Mouse (Mus musculus): ENCODE results near the gene Bcl2l1.

Bcl2l1 gene

GRCm38 (mm10) chr2:152823770-152824169 lies 7.8 kb downstream of the Bcl2l1 start:
- DNase-seq = no peak

GRCm38 (mm10) chr2:152821566-152821965 lies 10.0 kb downstream of the Bcl2l1 start:
- no peak for DNase-seq

DNA sequence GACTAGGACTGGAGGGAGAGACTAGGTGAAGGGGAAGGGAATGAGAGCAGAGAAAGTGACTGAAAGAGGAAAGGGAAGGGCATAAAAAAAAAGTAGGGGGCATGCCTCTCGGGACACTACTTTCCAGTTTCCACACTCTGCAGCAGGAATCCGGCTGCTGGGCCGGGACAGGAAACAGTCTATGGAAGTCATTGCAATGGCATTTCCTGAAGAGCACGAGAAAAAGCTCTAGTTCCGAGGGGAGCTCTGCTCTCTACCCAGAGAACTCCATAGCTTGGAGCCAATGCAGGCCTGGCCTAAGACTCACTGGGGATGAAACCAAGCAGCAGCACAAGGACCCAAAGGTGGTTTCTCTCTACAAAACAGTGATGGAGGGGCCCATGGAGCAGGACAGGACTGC lies 10.5 kb downstream of the Bcl2l1 start:
- DNase-seq = peak; percentile 61

DNA sequence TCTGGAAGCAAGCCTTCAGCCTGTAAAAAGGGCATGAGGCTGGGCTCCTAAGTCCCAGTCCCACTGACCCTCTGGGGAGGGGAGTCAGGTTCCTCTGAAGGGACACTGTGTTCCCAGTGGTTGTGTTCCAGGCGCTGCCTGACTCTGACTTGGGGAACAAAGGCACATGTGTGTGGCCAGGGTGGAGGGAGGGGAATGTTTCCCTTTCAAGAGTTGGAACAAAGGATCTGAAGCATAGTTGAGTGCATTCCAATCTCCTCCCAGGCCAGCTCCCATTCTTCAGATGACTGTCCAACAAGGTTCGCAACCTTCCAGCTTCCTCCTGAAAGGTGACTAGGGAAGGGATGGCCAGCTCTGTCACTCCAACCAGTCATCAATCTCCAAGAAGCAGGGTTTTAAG lies 11.2 kb downstream of the Bcl2l1 start:
- peak; percentile 70 for DNase-seq

GRCm38 (mm10) chr2:152819926-152820325 lies 11.6 kb downstream of the Bcl2l1 start:
- DNase-seq = peak; percentile 53

DNA sequence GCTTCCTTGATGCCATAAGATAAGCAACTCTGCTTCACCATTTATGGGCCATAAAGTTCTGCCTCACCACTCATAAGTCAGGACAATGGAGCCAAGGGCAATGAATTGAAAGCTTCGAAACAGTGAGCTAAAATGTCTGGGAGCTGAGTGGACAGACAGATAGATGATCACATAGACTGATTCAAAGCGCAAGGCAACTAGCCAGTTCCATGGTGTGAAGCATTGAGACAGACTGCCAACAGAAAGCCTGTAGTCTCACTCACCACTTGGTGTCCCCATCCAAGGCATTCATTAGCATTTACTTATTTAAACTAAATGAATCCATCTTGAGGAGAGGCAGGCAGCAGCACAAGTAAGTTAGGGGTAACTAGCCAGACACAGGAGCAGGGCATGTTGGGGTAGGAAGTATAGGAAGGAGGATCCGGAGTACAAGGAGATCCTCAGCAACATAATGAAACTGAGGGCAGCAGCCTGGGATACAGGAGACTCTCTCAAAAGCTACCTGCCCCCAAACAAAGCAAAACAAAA lies 12.4 kb downstream of the Bcl2l1 start:
- DNase-seq = peak; percentile 11

- peak; percentile 54 for DNase-seq
Measured at GRCm38 (mm10) chr2:152818679-152819078, 12.8 kb downstream of the Bcl2l1 start.

DNA sequence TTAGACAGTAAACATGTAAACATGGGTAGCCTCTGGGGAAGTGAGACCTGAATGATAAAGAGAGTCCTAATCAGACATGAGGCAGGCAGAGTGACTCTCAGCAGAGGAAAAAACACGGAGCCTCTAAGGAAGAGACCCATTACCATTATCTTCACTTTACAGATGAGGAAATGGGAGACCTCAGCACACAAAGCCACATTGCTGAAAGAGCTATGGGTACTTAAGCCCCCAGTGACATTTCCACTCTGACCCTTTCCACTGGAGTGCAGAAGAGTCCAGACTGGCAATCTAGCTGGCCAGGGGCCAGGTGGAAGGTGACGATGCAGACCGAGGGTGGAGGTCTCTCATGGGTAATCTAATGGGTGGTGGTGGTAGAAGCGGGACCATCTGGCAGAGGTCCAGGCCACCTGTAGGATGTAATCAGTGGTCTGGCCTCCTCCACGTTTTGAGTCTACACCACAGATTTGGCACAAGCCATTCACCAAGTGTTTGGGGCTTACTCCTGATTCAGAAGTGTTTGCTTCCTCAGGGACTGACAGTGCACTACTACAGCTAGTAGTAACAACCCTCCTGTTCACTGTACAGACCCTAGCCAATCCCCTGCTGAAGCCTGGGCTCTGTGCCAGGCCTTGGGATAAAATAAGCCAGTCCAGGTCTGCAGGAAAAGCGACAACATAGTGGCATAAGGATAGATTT lies 13.8 kb downstream of the Bcl2l1 start:
- peak; percentile 60 for DNase-seq

GRCm38 (mm10) chr2:152816657-152817348 lies 14.7 kb downstream of the Bcl2l1 start:
- peak; percentile 37 for DNase-seq

- peak; percentile 78 for DNase-seq
Measured at GRCm38 (mm10) chr2:152815879-152816656, 15.5 kb downstream of the Bcl2l1 start.

DNA sequence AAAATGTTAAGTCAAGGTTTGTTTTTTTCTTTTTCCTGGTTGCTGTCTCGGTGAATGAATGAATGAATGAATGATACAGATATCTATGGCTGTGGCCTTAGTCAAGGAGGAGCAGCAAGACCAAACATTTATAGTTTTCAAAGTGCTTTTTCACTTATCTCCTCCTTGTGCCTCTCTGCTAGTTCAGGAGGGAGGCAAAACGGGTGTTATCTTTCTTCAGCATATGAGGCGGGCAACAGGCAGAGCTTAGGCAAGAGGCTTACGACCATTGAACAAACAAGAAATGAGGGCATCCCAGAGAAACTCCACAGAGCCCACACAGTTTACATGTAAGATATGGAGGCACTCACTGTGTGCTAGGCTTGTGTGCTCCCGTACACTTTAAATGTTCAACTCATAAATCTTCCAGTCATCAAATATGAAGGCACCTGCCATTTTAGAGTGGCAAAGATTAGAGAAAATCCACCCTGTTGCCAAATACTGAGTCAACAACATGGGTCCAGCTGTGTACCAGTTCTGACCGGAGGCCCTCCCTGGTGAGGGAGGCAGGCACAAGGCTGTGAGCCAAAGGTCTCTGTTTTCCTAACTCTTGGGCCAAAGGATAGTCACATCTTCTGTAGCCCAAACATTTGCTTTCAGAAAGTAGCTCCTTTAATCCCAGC lies 17.2 kb downstream of the Bcl2l1 start:
- peak; percentile 62 for DNase-seq

GRCm38 (mm10) chr2:152813232-152813631 lies 18.3 kb downstream of the Bcl2l1 start:
- no peak for DNase-seq

DNA sequence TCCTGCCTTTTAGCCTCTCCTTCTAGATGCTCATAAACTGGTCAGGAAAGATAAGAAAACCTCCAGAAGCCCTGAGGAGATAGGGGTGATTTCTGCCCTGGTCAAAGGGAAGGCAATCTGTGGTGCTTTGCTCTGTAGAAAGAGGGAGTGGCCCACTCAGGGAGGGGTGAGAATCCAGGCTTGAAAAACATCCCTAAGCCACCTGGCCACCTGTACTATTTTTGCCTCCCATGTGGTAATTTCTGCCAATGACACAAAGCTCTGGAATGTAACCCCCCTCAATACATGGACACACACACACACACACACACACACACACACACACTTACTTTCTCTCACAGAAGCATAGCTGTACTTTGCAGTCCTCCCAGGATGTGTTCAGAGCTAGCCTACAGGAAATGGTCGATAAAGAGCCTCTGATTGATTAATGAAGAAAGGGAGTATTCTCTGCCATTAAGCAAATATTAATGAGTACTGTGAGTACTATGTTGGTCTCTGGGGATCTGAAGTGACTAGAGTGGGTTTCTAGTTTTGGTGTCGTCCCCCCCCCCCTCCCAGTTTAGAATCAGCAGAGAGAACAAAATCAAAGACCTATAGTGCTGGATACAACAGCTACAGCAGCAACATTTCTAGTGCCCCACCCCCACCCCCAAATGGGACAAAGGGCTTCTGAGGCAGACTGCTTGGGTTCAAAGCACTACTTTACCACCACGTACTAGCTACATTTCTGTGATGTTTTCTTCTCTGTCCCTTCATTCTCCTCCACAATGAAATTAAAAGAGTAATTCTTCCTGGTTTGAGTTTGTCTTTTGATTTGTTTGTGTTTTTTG lies 20.0 kb downstream of the Bcl2l1 start:
- peak; percentile 23 for DNase-seq

GRCm38 (mm10) chr2:152810158-152810941 lies 21.2 kb downstream of the Bcl2l1 start:
- DNase-seq = peak; percentile 24

GRCm38 (mm10) chr2:152808178-152808577 lies 23.4 kb downstream of the Bcl2l1 start:
- DNase-seq = peak; percentile 23

DNA sequence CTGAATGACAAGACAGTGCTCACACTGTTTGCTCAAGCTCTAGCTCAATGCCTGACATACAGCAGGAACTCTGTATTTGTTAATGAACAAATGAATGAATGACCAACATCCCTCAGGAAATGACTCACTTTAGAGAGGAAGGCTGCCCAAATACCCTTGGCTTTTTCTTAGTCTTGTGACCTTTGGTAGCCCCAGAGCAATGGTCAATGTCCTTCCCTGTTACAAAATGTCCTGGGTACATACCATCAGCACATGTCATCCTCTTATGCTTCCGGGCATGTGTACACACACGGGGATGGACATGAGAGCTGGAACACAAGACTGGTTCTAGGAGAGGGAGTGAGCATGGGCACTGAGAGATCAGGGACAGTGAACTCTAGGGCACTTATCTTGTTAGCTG lies 25.5 kb downstream of the Bcl2l1 start:
- peak; percentile 69 for DNase-seq

DNA sequence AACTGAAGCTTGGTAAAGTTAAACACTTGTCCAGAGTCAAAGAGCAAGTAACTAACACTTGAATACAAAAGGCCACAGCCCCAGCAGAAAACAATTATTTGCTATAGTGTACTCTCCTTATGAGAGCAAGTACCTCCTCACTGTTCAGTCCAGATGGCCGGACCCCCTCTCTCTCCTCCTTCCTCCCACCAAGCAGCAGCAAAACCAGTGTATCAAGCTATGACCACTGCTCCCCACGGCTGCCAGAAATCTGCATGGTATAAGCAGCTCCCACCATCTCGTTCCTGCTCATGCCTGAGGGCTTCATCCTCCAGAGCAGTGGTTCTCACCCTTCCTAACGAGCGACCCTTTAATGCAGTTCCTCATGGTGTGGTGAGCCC lies 26.4 kb downstream of the Bcl2l1 start:
- peak; percentile 16 for DNase-seq

DNA sequence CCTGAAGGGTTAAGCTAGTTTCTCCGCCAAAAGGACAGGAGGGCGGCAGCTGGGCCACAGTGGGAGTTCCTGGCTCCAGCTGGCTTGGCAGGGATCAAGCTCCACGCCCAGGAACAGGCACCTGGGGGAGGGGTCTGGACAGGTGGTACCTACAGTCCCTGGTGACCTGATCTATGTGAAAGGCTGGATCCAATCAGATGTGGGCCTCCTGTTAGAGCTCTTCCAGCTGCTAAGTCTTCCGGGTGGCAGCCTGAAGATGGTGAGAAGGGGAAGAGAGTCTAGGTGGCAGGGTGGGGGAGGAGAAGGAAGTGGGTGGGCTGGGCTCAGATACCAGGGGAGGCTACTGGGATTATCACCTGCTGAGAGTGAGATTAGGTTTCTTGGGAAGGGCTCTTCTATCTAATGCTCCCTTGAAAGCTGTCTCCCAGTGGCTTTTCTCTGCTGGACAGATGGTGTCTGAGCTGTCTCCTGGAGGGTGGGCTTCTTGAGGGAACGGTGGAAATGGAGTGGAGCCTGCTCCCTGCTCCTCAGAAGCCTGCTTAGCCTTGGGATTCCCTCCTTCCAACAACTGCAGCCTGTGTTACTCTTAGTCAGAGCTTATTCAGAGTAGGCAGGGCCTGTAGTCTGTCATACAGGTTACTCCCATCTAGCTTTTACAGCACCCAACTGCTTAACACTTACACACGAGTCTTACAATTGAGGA lies 27.0 kb downstream of the Bcl2l1 start:
- DNase-seq = peak; percentile 55

GRCm38 (mm10) chr2:152803081-152803480 lies 28.4 kb downstream of the Bcl2l1 start:
- DNase-seq = no peak

- DNase-seq = no peak
Measured at GRCm38 (mm10) chr2:152802303-152802702, 29.2 kb downstream of the Bcl2l1 start.

DNA sequence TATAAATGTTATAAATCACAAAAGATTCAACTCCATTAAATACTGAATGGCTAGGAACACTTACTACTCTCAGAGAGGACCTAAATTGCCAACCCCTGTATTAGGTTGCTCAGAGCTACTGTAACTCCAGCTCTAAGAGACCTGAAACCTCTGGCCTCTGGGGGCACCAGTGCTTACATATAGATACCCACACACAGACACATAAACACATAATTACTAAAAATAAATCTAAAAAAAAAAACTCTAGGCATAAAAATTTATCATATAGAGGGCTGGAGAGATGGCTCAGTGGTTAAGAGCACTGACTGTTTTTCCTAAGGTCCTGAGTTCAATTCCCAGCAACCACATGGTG lies 30.8 kb downstream of the Bcl2l1 start:
- no peak for DNase-seq
